Mouse (Mus musculus) erythroblast, embryonic 14.5 days (primary cell): ENCODE data around the gene Ybx2.

Source experiments
- GATA1 ChIP-seq: IDR thresholded peaks from 2 replicates; pipeline ENCODE4 v1.6.1; 2012; ENCODE audit warnings: low read length, inconsistent platforms, mixed read lengths
- TAL1 ChIP-seq: IDR thresholded peaks from 3 replicates; pipeline ENCODE4 v1.6.1; 2012; ENCODE audit warnings: low read length, inconsistent platforms, mixed read lengths

DNA sequence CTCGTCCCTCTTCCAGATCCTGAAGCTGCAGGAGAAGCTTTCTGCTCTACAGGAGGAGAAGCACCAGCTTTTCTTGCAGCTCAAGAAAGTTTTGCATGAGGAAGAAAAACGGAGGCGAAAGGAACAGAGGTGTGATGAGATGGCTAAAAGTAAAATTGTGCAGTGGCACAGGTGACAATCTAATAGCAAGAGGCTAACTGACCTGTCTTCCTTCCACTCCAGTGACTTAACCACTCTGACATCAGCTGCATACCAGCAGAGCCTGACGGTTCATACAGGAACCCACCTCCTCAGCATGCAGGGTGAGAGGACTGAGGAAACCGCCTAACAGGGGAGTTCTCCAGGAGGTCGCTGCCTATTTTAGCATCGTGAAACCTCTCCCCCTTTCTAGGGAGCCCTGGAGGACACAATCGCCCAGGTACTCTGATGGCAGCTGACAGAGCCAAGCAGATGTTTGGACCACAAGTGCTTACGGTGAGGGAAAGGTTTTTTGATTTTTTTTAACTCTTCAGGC is 20.6 kb upstream of the Ybx2 start:
- TF ChIP-seq GATA1 (no peak), TAL1 (no peak)
